ENCODE assay signal across 8 mouse cellular contexts in genomic region chr4:155694482-155695401, GRCm38 (mm10). TPM values are rescaled to one million over a fixed set of nuclear protein-coding genes. Genes with fewer than 3 reads are reported as not detected.
A peak's percentile ranks its signal among the peaks of the same experiment; 100 is the strongest.
DNase-seq lines count a peak whose midpoint lies in the region; ATAC-seq and TF ChIP-seq lines count a peak whose summit lies in the region.

No protein-coding gene starts in this region.

- H3K9me3 ChIP-seq in hindbrain, postnatal 0 days (ENCODE audit: low read length), result no peaks in the 10 kb centered on the region

- peak; percentile 79 for DNase-seq in R1 (ENCODE audit: low read depth, low spot score)
- peak; percentile 83 to 86 for DNase-seq in cerebellum, postnatal 25 days
- DNase-seq in gastrocnemius, adult 18-20 months (ENCODE audit: low spot score), result peak; percentile 24
- peak; percentile 88 for DNase-seq in hindbrain, postnatal 0 days (ENCODE audit: low spot score)
- peak; percentile 68 to 80 for DNase-seq in left cerebral cortex, adult 9 months (ENCODE audit: low spot score in 2 of 2)
- DNase-seq in retina, postnatal 7 days (ENCODE audit: low read depth, low spot score), result peak; percentile 65
- peak; percentile 86 for DNase-seq in thymus, postnatal 4 days

- peak; percentile 82 for ATAC-seq in hindbrain, postnatal 0 days
- peak; percentile 85 for ATAC-seq in megakaryocyte, adult 5-6 weeks (ENCODE audit: poor library complexity, severe bottlenecking)

- no peaks in the 10 kb centered on the region for H3K36me3 ChIP-seq in hindbrain, postnatal 0 days (ENCODE audit: insufficient read depth, low read length)

- H3K4me2 ChIP-seq in hindbrain, postnatal 0 days (ENCODE audit: low read depth, low read length), result peak overlapping the region; percentile 83

- TF ChIP-seq CTCF in hindbrain, postnatal 0 days (IDR thresholded peaks at IDR 0.05; ENCODE audit: low read depth), result peak; percentile 50

- peaks cover 16% of the 10 kb centered on the region for H3K4me1 ChIP-seq in hindbrain, postnatal 0 days (ENCODE audit: insufficient read depth, low read length)

- peak overlapping the region; percentile 69 for H3K4me3 ChIP-seq in hindbrain, postnatal 0 days (ENCODE audit: low read length)

- peak overlapping the region; percentile 84 for H3K9ac ChIP-seq in hindbrain, postnatal 0 days (replicated peaks; ENCODE audit: low read length)

- WGBS in hindbrain, postnatal 0 days, result 2% methylated on average over 90 of the region's 92 CpGs

- H3K27me3 ChIP-seq in hindbrain, postnatal 0 days (ENCODE audit: insufficient read depth, low read length), result no peaks in the 10 kb centered on the region

- H3K27ac ChIP-seq in hindbrain, postnatal 0 days, result peak overlapping the region; percentile 97

RNA-seq across cellular contexts. Expression of gene Fndc10, which starts 0.6 kb away (rescaled TPM):
- 1 to 10 TPM in 1 of 2 experiments, under 1 TPM in 1; 0.89 to 1.4 TPM for total RNA-seq in gastrocnemius, adult 18-20 months (2021)
- 50.5 and 52.0 TPM in 2 replicates for total RNA-seq in hindbrain, postnatal 0 days (2014; rRNA removed)
- polyA plus RNA-seq in hindbrain, postnatal 0 days (2015; fragmentation: Nextera tagmentation; extraction: Ambion mirVana), result 26.0 and 26.5 TPM in 2 replicates
- total RNA-seq in megakaryocyte, adult 5-6 weeks (2015), result 0.55 and 0.71 TPM in 2 replicates
- total RNA-seq in megakaryocyte, adult 5-6 weeks (2017), result 0.26 and 0.45 TPM in 2 replicates

RNA-seq across cellular contexts. Expression of gene Ssu72, which starts 9.9 kb away (rescaled TPM):
- total RNA-seq in gastrocnemius, adult 18-20 months (2021), result 10 to 100 TPM; 40.7 to 45.6 TPM
- total RNA-seq in hindbrain, postnatal 0 days (2014; rRNA removed), result 110 and 117 TPM in 2 replicates
- 165 and 169 TPM in 2 replicates for polyA plus RNA-seq in hindbrain, postnatal 0 days (2015; fragmentation: Nextera tagmentation; extraction: Ambion mirVana)
- 130 and 132 TPM in 2 replicates for total RNA-seq in megakaryocyte, adult 5-6 weeks (2015)
- 125 and 133 TPM in 2 replicates for total RNA-seq in megakaryocyte, adult 5-6 weeks (2017)

RNA-seq across cellular contexts. Expression of gene Mib2, which starts 25.7 kb away (rescaled TPM):
- total RNA-seq in gastrocnemius, adult 18-20 months (2021), result 10 to 100 TPM; 16.1 to 16.8 TPM
- total RNA-seq in hindbrain, postnatal 0 days (2014; rRNA removed), result 109 and 127 TPM in 2 replicates
- polyA plus RNA-seq in hindbrain, postnatal 0 days (2015; fragmentation: Nextera tagmentation; extraction: Ambion mirVana), result 40.6 and 44.1 TPM in 2 replicates
- total RNA-seq in megakaryocyte, adult 5-6 weeks (2015), result 5.9 and 6.4 TPM in 2 replicates
- 23.5 and 29.0 TPM in 2 replicates for total RNA-seq in megakaryocyte, adult 5-6 weeks (2017)

RNA-seq across cellular contexts. Expression of gene Tmem240, which starts 39.9 kb away (rescaled TPM):
- under 1 TPM; 0.07 to 0.25 TPM for total RNA-seq in gastrocnemius, adult 18-20 months (2021)
- total RNA-seq in hindbrain, postnatal 0 days (2014; rRNA removed), result 73.3 and 82.2 TPM in 2 replicates
- polyA plus RNA-seq in hindbrain, postnatal 0 days (2015; fragmentation: Nextera tagmentation; extraction: Ambion mirVana), result 31.0 and 33.6 TPM in 2 replicates
- 0.09 and 0.30 TPM in 2 replicates for total RNA-seq in megakaryocyte, adult 5-6 weeks (2015)
- 0.18 TPM in 1 of 2 replicates, not detected in the other for total RNA-seq in megakaryocyte, adult 5-6 weeks (2017)

RNA-seq across cellular contexts. Expression of gene Mmp23, which starts 41.6 kb away (rescaled TPM):
- total RNA-seq in gastrocnemius, adult 18-20 months (2021), result 1 to 10 TPM in 1 of 2 experiments, under 1 TPM in 1; 0.53 to 1.8 TPM
- 6.1 and 13.5 TPM in 2 replicates for total RNA-seq in hindbrain, postnatal 0 days (2014; rRNA removed)
- 4.2 and 5.7 TPM in 2 replicates for polyA plus RNA-seq in hindbrain, postnatal 0 days (2015; fragmentation: Nextera tagmentation; extraction: Ambion mirVana)
- 0.18 and 0.20 TPM in 2 replicates for total RNA-seq in megakaryocyte, adult 5-6 weeks (2015)
- total RNA-seq in megakaryocyte, adult 5-6 weeks (2017), result 0.22 and 0.94 TPM in 2 replicates

Comparison
In these comparisons a context has a peak if more than half of its experiments do, and no peak if none do; other contexts are left out.
1. Peak in every context shown above with its lines: DNase-seq, ATAC-seq, H3K4me3 ChIP-seq and H3K27ac ChIP-seq.
2. DNase-seq: peak in every context shown above with its lines; median percentile 88 in hindbrain, postnatal 0 days; 86 in thymus, postnatal 4 days; 84 in cerebellum, postnatal 25 days; 79 in R1; 74 in left cerebral cortex, adult 9 months; 65 in retina, postnatal 7 days; 24 in gastrocnemius, adult 18-20 months.
3. RNA of gene Fndc10, which starts 0.6 kb away (total RNA-seq): 50.5 to 52.0 TPM in hindbrain, postnatal 0 days; 0.89 to 1.4 TPM in gastrocnemius, adult 18-20 months and 0.26 to 0.71 TPM in megakaryocyte, adult 5-6 weeks; every median in the first group is over 10 times any median in the second.